Mouse (Mus musculus) left cerebral cortex, postnatal 36 days (tissue): ENCODE data around the gene Per1. TPM values are rescaled to one million over a fixed set of nuclear protein-coding genes. Genes with fewer than 3 reads are reported as not detected.

Source experiments
- DNase-seq, 2 experiments: peaks; one replicate each; pipeline ENCODE4 v3.0.0; 2021 to 2022; ENCODE audit warnings: low spot score in 2 of 2, mixed read lengths in 1 of 2
- intact Hi-C: fragments of 180-260 bp; cut with DNase I; formaldehyde crosslinking; loops from one replicate; pipeline ENCODE4 v1.15.1; 2025
- total RNA-seq, 2 experiments: library from RNA; stranded (reverse); gene quantifications; 2 replicates each; pipeline ENCODE4 v1.2.3; 2021

Gene Per1
- total RNA-seq, 2 experiments from 2014 or later: 106 to 122 TPM

DNA sequence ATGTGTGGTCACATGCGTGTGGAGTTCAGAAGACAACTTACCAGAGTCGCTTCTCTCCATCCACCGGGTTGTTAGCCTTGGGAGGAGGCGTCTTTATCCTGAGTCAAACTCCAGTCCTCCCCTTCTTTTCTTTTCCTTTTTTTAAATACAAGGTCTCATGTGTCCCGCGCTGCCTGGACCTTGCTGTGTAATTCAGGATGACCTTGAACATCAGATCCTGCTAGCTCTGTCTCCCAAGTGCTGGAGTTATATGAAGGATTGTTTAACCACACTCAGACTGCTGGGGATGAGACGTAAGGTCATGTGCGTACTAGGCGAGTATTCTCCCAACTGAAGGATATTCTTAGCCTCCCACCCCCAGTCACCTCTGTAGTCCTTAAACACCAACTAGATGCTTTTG lies 17.7 kb upstream of the Per1 start:
- no peak for DNase-seq
- intact Hi-C loops: no loop called here

- intact Hi-C loops: no loop called here
- DNase-seq: no peak
These were observed 17.0 kb upstream of the Per1 start for GRCm38 (mm10) chr11:69078041-69078440.

- intact Hi-C loops: no loop called here
- no peak for DNase-seq
These were observed 16.1 kb upstream of the Per1 start for GRCm38 (mm10) chr11:69078805-69079438.

- intact Hi-C loops: no loop called here
- no peak for DNase-seq
These were observed 14.7 kb upstream of the Per1 start for GRCm38 (mm10) chr11:69080102-69080854.

GRCm38 (mm10) chr11:69080855-69081222 lies 14.2 kb upstream of the Per1 start:
- intact Hi-C loops: no loop called here

DNA sequence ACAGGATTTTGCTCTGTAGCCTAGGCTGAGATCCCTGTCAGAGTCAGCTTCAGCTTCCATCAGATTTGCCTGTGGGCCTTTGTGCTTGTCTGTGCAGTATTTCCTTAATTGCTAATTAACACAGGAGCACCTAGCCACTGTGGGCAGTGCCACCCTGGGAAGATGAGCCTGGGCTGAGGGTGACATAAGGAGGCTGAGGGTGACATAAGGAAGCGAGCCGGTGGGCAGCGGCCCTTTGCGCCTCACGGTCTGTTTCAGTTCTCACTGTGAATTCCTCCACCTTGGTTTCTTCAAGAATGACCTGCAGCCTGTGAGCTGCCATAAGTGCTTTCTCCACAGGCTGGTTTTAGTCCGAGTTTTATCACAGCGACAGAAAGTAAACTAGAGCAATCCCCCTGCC lies 13.4 kb upstream of the Per1 start:
- DNase-seq: no peak
- intact Hi-C loops: no loop called here

More at GRCm38 (mm10) chr11:69080855-69081222, 14.2 kb upstream of the Per1 start:
- no peak for DNase-seq

GRCm38 (mm10) chr11:69085608-69086007 lies 9.4 kb upstream of the Per1 start:
- DNase-seq: no peak
- intact Hi-C loops: loop anchor here (5.0 kb wide), 1 partner anchor 37 kb away; the partner anchor contains the start of genes 9130213A22Rik and Hes7

- peak; percentile 55 to 75 for DNase-seq
- intact Hi-C loops: loop anchor here (5.0 kb wide), 1 partner anchor 36 kb away; the partner anchor contains the start of genes 9130213A22Rik and Hes7
These were observed 8.6 kb upstream of the Per1 start for GRCm38 (mm10) chr11:69086390-69086789.

GRCm38 (mm10) chr11:69087082-69087481 lies 7.9 kb upstream of the Per1 start:
- intact Hi-C loops: loop anchor here (5.0 kb wide), 1 partner anchor 35 kb away; the partner anchor contains the start of genes 9130213A22Rik and Hes7
- peak; percentile 55 to 61 for DNase-seq

DNA sequence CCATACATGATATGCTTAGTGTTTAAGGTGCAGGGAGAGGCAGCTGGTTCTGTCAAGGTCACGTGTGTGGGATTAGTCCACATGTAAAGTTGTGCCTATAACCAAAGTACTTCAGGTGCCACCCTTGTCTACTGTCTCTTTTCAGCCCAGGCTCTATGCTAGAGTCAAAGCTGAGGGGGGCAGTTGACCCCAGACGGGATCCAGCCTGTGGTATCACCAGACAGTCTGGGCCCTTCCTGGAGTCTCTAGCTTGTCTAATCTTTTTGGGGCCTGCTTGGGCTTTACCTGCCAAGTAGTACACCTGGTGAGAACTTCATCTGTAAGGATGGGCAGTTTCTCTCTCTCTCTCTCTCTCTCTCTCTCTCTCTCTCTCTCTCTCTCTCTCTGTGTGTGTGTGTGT lies 7.4 kb upstream of the Per1 start:
- no peak for DNase-seq
- intact Hi-C loops: loop anchor here (5.0 kb wide), 1 partner anchor 35 kb away; the partner anchor contains the start of genes 9130213A22Rik and Hes7

GRCm38 (mm10) chr11:69088103-69088855 lies 6.7 kb upstream of the Per1 start, which contains the start of gene Vamp2:
Vamp2 (plus strand) TSS chr11:69088490.
- peak; percentile 93 to 96 for DNase-seq

GRCm38 (mm10) chr11:69088856-69089615 lies 6.0 kb upstream of the Per1 start:
- intact Hi-C loops: loop anchor here (2.0 to 5.0 kb wide), 2 partner anchors 16 to 33 kb away; partner anchors contain the start of genes 9130213A22Rik and Hes7
- peak in 1 of 2 experiments; percentile 11 for DNase-seq

More at GRCm38 (mm10) chr11:69088103-69088855, 6.7 kb upstream of the Per1 start, which contains the start of gene Vamp2:
- intact Hi-C loops: loop anchor here (2.0 to 5.0 kb wide), 2 partner anchors 15 to 34 kb away; partner anchors contain the start of genes 9130213A22Rik and Hes7

- intact Hi-C loops: loop anchor here (2.0 to 10.0 kb wide), 3 partner anchors 17 to 325 kb away; partner anchors contain the start of genes 9130213A22Rik, Hes7 and Kdm6b
- peak in 1 of 2 experiments; percentile 15 for DNase-seq
These were observed 5.3 kb upstream of the Per1 start for GRCm38 (mm10) chr11:69089616-69090290.

DNA sequence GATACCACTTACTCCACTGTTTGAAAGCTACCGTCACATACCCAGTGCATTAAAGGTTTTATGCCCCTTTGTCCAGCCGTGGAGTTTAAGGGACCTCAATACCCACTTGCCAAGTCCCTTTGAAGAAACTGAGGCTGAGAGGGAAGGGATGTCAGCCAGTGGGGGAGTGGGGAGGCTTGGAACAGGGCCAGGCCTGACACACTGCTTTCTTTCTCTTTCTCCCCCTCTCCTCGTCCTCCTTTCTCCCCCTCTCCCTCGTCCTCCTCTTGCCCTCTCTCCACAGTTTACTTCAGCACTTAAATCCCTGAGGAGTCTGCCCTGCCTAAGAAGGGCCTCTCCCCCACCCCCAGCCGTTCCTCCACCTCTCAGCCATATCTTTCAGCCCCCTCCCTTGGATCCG lies 4.7 kb upstream of the Per1 start:
- DNase-seq: no peak
- intact Hi-C loops: loop anchor here (10.0 kb wide), 1 partner anchor 324 kb away; the partner anchor contains the start of gene Kdm6b

DNA sequence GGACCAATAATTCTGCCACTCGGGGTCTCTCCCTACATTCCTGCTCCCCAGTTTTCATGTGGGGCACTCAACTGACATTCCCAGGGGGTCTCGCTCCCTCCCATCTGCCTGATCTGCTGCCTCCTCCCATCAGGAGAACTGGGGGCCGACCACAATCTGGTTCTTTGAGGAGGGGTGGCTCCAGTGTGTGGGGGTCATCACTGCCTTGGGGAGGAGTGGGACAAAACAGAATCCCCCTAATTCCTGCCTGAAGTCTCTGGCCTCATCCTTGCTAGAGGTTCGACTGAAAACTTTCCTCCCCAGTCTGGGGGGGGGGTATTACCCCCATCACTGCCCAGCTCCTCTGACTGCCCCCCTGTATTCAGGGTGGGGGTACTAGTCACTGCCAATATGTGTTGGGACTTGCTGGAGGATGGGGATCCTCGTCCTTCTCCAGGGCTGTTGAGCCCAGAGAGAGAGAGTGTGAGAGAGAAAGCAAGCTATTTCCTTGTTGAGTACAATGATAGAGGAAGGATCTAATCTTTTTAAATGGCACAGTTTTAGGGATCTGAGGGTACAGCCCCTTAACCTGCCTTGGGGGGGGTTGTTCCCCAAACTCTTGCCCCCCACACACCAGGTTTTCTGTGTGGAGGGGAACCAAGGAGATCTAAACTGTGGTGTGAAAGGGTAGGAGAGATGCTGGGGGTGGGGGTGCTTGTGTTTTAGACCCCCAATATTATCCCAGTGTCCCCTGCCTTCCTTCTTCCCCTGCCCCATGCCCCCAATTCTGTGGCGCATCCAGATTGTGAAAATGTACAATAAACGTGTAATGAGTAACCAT lies 3.2 kb upstream of the Per1 start:
- no peak for DNase-seq
- intact Hi-C loops: loop anchor here (10.0 kb wide), 1 partner anchor 323 kb away; the partner anchor contains the start of gene Kdm6b

- peak; percentile 77 for DNase-seq
- intact Hi-C loops: loop anchor here (10.0 kb wide), 1 partner anchor 322 kb away; the partner anchor contains the start of gene Kdm6b
These were observed 2.6 kb upstream of the Per1 start for GRCm38 (mm10) chr11:69092386-69092751.

GRCm38 (mm10) chr11:69092871-69093270 lies 2.1 kb upstream of the Per1 start:
- intact Hi-C loops: loop anchor here (10.0 kb wide), 1 partner anchor 322 kb away; the partner anchor contains the start of gene Kdm6b
- DNase-seq: no peak
